In the genomic region with DNA sequence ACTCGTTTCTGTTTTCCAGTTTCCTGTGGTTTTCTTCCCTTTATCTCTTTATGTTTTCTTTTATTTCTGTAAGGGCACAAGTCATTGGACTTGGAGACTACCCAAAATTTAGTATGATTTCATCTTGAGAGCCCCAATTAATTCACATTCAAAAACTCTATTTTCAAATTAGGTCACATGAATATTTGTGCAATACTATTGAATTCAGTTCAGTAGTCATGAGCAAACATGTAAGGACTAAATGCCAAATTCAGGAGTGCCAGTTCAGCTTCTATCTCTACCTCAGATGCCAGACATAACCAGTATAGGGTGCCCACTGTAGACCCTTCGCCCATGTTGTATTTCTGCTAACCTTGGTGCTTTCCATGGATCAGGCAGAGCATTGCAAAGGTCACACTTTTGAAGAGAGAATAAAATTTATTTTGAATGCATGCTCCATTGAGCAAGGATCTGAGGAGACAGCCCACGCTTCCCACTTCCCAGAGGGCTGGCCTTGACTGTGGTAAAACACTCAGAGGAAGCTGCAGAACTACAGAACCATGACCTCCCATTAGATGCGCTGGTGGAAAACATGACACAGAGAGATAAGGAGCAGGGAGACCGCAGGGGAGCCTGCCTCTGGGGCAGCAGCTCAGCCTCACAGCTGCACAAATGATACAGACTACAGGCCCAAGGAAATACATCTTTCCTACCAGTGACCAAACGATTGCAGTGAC, we compare ENCODE assay signal across 11 mouse cellular contexts.
DNase-seq lines count a peak whose midpoint lies in the region; ATAC-seq and TF ChIP-seq lines count a peak whose summit lies in the region.
"Had no signal": no experiment of that assay in that cellular context is flagged by ENCODE, and none has a peak within 500 bp of the region (broad histone marks: within the 10 kb centered on the region; RNA-seq: fewer than 3 reads in every experiment).

No protein-coding gene starts in this region.

- H3K4me3 ChIP-seq in hindbrain, embryonic 12.5 days: no peak overlapping the region
- H3K4me3 ChIP-seq in left cerebral cortex, adult 2 months: no peak overlapping the region
- H3K4me3 ChIP-seq: midbrain, embryonic 13.5 days had no signal

- TF ChIP-seq CTCF in left cerebral cortex, adult 2 months (IDR thresholded peaks at IDR 0.05): no peak

- H3K9ac ChIP-seq in hindbrain, embryonic 12.5 days: no peak overlapping the region
- H3K9ac ChIP-seq: midbrain, embryonic 13.5 days had no signal

- H3K9me3 ChIP-seq in hindbrain, embryonic 12.5 days (replicated peaks): no peaks in the 10 kb centered on the region
- H3K9me3 ChIP-seq: midbrain, embryonic 13.5 days had no signal

- intact Hi-C loops in left cerebral cortex, adult 2 months (cut with DNase I): no loop called here

- peak; percentile 70 to 88 for DNase-seq in adrenal gland, adult (ENCODE audit: inconsistent age in 2 of 2, low spot score in 1 of 2)
- no peak for DNase-seq in adrenal gland, postnatal 4 days (ENCODE audit: low spot score in 2 of 2)
- peak; percentile 26 for DNase-seq in kidney, postnatal 14 days
- DNase-seq in layer of hippocampus, postnatal 25 days (ENCODE audit: extremely low spot score in 1 of 2, low spot score in 1 of 2): no peak
- no peak for DNase-seq in left cerebral cortex, adult 2 months (ENCODE audit: extremely low spot score in 1 of 2, low spot score in 2 of 2)
- DNase-seq: lung, adult 2 months had no signal

- no peak overlapping the region for H3K27ac ChIP-seq in hindbrain, embryonic 12.5 days
- H3K27ac ChIP-seq in left cerebral cortex, adult 2 months: no peak overlapping the region
- H3K27ac ChIP-seq: midbrain, embryonic 13.5 days had no signal

- H3K4me2 ChIP-seq in hindbrain, embryonic 12.5 days (replicated peaks): no peak overlapping the region
- H3K4me2 ChIP-seq: midbrain, embryonic 13.5 days had no signal

- H3K4me1 ChIP-seq in hindbrain, embryonic 12.5 days: no peaks in the 10 kb centered on the region

- H3K27me3 ChIP-seq in hindbrain, embryonic 12.5 days: no peaks in the 10 kb centered on the region
- H3K27me3 ChIP-seq: midbrain, embryonic 13.5 days had no signal

- WGBS in hindbrain, embryonic 12.5 days: 69% methylated on average over 6 of the region's 6 CpGs

- ATAC-seq in common myeloid progenitor, adult 5-6 weeks (replicated peaks; ENCODE audit: low read depth, poor library complexity, severe bottlenecking): peak; percentile 94
- peak; percentile 79 for ATAC-seq in megakaryocyte-erythroid progenitor cell, adult 5-6 weeks (replicated peaks; ENCODE audit: low FRiP score, low TSS enrichment, poor library complexity, severe bottlenecking)
- no peak for ATAC-seq in hindbrain, embryonic 12.5 days (ENCODE audit: low FRiP score)
- ATAC-seq: hindbrain, embryonic 16.5 days; midbrain, embryonic 13.5 days had no signal

- no peaks in the 10 kb centered on the region for H3K36me3 ChIP-seq in hindbrain, embryonic 12.5 days
- H3K36me3 ChIP-seq: midbrain, embryonic 13.5 days had no signal

Comparison
In these comparisons a context has a peak if more than half of its experiments do, and no peak if none do; other contexts are left out.
1. DNase-seq: peak in adrenal gland, adult (2 of 2) and kidney, postnatal 14 days (single experiment); none in adrenal gland, postnatal 4 days (0 of 2), layer of hippocampus, postnatal 25 days (0 of 2) and left cerebral cortex, adult 2 months (0 of 2).